Mouse (Mus musculus) lung, adult 18-20 months (tissue): ENCODE results near the gene Akt1.

Experiments used
- DNase-seq, 2 experiments: peaks; one replicate each; pipeline ENCODE4 v3.0.0; 2022; ENCODE audit warnings: mixed read lengths in 2 of 2

Akt1 gene

GRCm38 (mm10) chr12:112674132-112675011 is at the start of gene Akt1:
Gene Akt1, minus strand, starts transcription at chr12:112674884.
- DNase-seq = peak; percentile 62 to 71

GRCm38 (mm10) chr12:112724077-112724805 is 49.6 kb upstream of the Akt1 start:
- peak; percentile 69 to 72 for DNase-seq

- no peak for DNase-seq
These were observed 48.8 kb upstream of the Akt1 start for GRCm38 (mm10) chr12:112723445-112723844.

- DNase-seq = peak in 1 of 2 experiments; percentile 30
These were observed 48.3 kb upstream of the Akt1 start for GRCm38 (mm10) chr12:112723028-112723330.

GRCm38 (mm10) chr12:112722240-112723027 is 47.8 kb upstream of the Akt1 start:
- peak; percentile 80 to 84 for DNase-seq

GRCm38 (mm10) chr12:112721424-112722239 is 46.9 kb upstream of the Akt1 start:
- peak; percentile 86 to 92 for DNase-seq

GRCm38 (mm10) chr12:112720890-112721423 is 46.3 kb upstream of the Akt1 start:
- no peak for DNase-seq

GRCm38 (mm10) chr12:112720216-112720615 is 45.5 kb upstream of the Akt1 start, which contains the start of gene Cep170b:
Gene Cep170b, plus strand, starts transcription at chr12:112720455.
- DNase-seq = no peak

- no peak for DNase-seq
These were observed 44.3 kb upstream of the Akt1 start for GRCm38 (mm10) chr12:112718995-112719394.

GRCm38 (mm10) chr12:112717140-112717539 is 42.5 kb upstream of the Akt1 start:
- peak; percentile 45 to 46 for DNase-seq

- peak; percentile 49 to 67 for DNase-seq
These were observed 39.3 kb upstream of the Akt1 start for GRCm38 (mm10) chr12:112713984-112714383.

- DNase-seq = no peak
These were observed 32.8 kb upstream of the Akt1 start for GRCm38 (mm10) chr12:112707573-112707869.

GRCm38 (mm10) chr12:112706704-112707572 is 32.3 kb upstream of the Akt1 start:
- peak; percentile 85 to 86 for DNase-seq

GRCm38 (mm10) chr12:112702374-112703320 is 28.0 kb upstream of the Akt1 start:
- no peak for DNase-seq

- no peak for DNase-seq
These were observed 25.8 kb upstream of the Akt1 start for GRCm38 (mm10) chr12:112700522-112700921.

- DNase-seq = no peak
These were observed 22.2 kb upstream of the Akt1 start for GRCm38 (mm10) chr12:112696806-112697425.

GRCm38 (mm10) chr12:112694127-112694475 is 19.4 kb upstream of the Akt1 start:
- DNase-seq = no peak

- peak; percentile 92 to 95 for DNase-seq
These were observed 18.8 kb upstream of the Akt1 start for GRCm38 (mm10) chr12:112693185-112694126.
